Mouse (Mus musculus) layer of hippocampus, adult 9-10 months (tissue): ENCODE data around the gene Herc4.

Experiments
- DNase-seq: peaks from one replicate; pipeline ENCODE4 v3.0.0; 2022; ENCODE audit warnings: low spot score

Herc4 gene

GRCm38 (mm10) chr10:63243493-63244054 is at the start of gene Herc4:
Gene Herc4 (plus strand): TSS chr10:63243810.
- peak; percentile 62 for DNase-seq

GRCm38 (mm10) chr10:63199008-63199407 is 44.6 kb upstream of the Herc4 start:
- DNase-seq = no peak

- DNase-seq = no peak
These were observed 42.1 kb upstream of the Herc4 start for GRCm38 (mm10) chr10:63201534-63201933.

GRCm38 (mm10) chr10:63203002-63203401 is 40.6 kb upstream of the Herc4 start:
- DNase-seq = no peak

GRCm38 (mm10) chr10:63203728-63204127 is 39.9 kb upstream of the Herc4 start, which contains the start of gene Mypn:
Gene Mypn (minus strand): TSS chr10:63203952.
- no peak for DNase-seq

- DNase-seq = no peak
These were observed 34.7 kb upstream of the Herc4 start for GRCm38 (mm10) chr10:63208871-63209270.

- DNase-seq = no peak
These were observed 22.4 kb upstream of the Herc4 start for GRCm38 (mm10) chr10:63221081-63221783.

- DNase-seq = no peak
These were observed 19.3 kb upstream of the Herc4 start for GRCm38 (mm10) chr10:63224341-63224740.

GRCm38 (mm10) chr10:63230266-63230665 is 13.3 kb upstream of the Herc4 start:
- DNase-seq = no peak

GRCm38 (mm10) chr10:63230854-63231253 is 12.8 kb upstream of the Herc4 start:
- DNase-seq = no peak

- no peak for DNase-seq
These were observed 12.0 kb upstream of the Herc4 start for GRCm38 (mm10) chr10:63231630-63232029.

GRCm38 (mm10) chr10:63234133-63234532 is 9.5 kb upstream of the Herc4 start:
- DNase-seq = peak; percentile 17

- no peak for DNase-seq
These were observed 7.7 kb upstream of the Herc4 start for GRCm38 (mm10) chr10:63235889-63236288.

GRCm38 (mm10) chr10:63236663-63237062 is 6.9 kb upstream of the Herc4 start:
- DNase-seq = no peak

GRCm38 (mm10) chr10:63237206-63237605 is 6.4 kb upstream of the Herc4 start:
- no peak for DNase-seq

GRCm38 (mm10) chr10:63238090-63238489 is 5.5 kb upstream of the Herc4 start:
- DNase-seq = no peak

GRCm38 (mm10) chr10:63239848-63240247 is 3.8 kb upstream of the Herc4 start:
- DNase-seq = no peak

- DNase-seq = no peak
These were observed 2.7 kb upstream of the Herc4 start for GRCm38 (mm10) chr10:63240868-63241271.

GRCm38 (mm10) chr10:63242798-63243435 is 693 bp upstream of the Herc4 start:
- no peak for DNase-seq

GRCm38 (mm10) chr10:63244055-63244671 is 553 bp downstream of the Herc4 start:
- DNase-seq = no peak

GRCm38 (mm10) chr10:63244746-63245145 is 1.1 kb downstream of the Herc4 start:
- no peak for DNase-seq

- no peak for DNase-seq
These were observed 2.2 kb downstream of the Herc4 start for GRCm38 (mm10) chr10:63245846-63246245.

GRCm38 (mm10) chr10:63247457-63247856 is 3.8 kb downstream of the Herc4 start:
- no peak for DNase-seq
